ENCODE assay signal across 18 mouse cellular contexts in the genomic region with DNA sequence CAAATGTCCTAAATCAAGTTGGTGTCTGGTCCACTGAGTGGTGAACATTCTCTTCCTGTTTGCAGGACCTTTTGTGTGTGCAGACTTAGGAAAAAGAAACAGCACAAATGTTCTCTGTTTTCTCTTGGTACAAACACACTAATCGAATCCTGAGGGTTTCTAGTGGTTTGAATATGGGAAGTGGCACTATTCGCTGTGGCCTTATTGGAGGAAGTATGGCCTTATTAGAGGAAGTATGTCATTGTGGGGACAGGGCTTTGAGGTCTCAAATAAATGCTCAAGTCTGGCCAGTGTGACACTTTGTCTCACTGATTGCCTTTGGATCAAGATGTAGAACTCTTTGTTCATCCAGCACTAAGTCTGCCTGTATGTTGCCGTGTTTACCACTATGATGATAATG. TPM values are rescaled to one million over a fixed set of nuclear protein-coding genes. Genes with fewer than 3 reads are reported as not detected.
DNase-seq lines count a peak whose midpoint lies in the region; ATAC-seq lines count a peak whose summit lies in the region.
"Had no signal": no experiment of that assay in that cellular context is flagged by ENCODE, and none has a peak within 500 bp of the region (broad histone marks: within the 10 kb centered on the region; RNA-seq: fewer than 3 reads in every experiment).

No protein-coding gene starts in this region.

- peak; percentile 100 for ATAC-seq in granulocyte monocyte progenitor cell, adult 5-6 weeks (replicated peaks; ENCODE audit: poor library complexity, severe bottlenecking)
- peak; percentile 100 for ATAC-seq in megakaryocyte progenitor cell, adult 5-6 weeks (replicated peaks; ENCODE audit: poor library complexity)
- no peak for ATAC-seq in erythroblast, adult 5-6 weeks (replicated peaks; ENCODE audit: low FRiP score, poor library complexity, severe bottlenecking)
- ATAC-seq: activated CD4-positive, CD25-positive, alpha-beta regulatory T cell, adult 4 months; forebrain, embryonic 14.5 days; Patski had no signal

- DNase-seq in 416B (ENCODE audit: low read depth): peak; percentile 36
- DNase-seq in A20 (ENCODE audit: low read depth, low spot score): peak; percentile 46
- DNase-seq in cerebellum, adult 11-12 months: no peak
- DNase-seq in right cerebral cortex, adult 18-20 months: no peak
- no peak for DNase-seq in left cerebral cortex, postnatal 36 days (ENCODE audit: low spot score in 2 of 2)
- DNase-seq: adrenal gland, postnatal 25 days; cerebellum, adult 9-10 months; cerebellum, postnatal 25 days; gastrocnemius, adult 2 months; gastrocnemius, postnatal 25 days; heart, adult 11 months; heart, postnatal 36 days had no signal

- intact Hi-C loops in left cerebral cortex, postnatal 36 days (cut with DNase I): no loop called here

RNA-seq across cellular contexts. Expression of gene Fbxo48, which starts 19.0 kb away (rescaled TPM):
- total RNA-seq in granulocyte monocyte progenitor cell, adult 5-6 weeks (2014; fragmentation: Nextera tagmentation): 6.0 and 7.9 TPM in 2 replicates
- total RNA-seq in granulocyte monocyte progenitor cell, adult 5-6 weeks (2017): 7.3 and 7.4 TPM in 2 replicates
- total RNA-seq in megakaryocyte progenitor cell, adult 5-6 weeks (2015): 7.6 and 12.7 TPM in 2 replicates
- 8.1 and 10.3 TPM in 2 replicates for total RNA-seq in megakaryocyte progenitor cell, adult 5-6 weeks (2017)
- total RNA-seq in erythroblast, adult 5-6 weeks (2015; ENCODE audit: low replicate concordance): 2.3 and 14.6 TPM in 2 replicates
- 9.0 and 11.3 TPM in 2 replicates for total RNA-seq in erythroblast, adult 5-6 weeks (2017; ENCODE audit: low replicate concordance)
- total RNA-seq in left cerebral cortex, postnatal 36 days (2021): 1 to 10 TPM; 1.3 to 1.5 TPM

Comparison
In these comparisons a context has a peak if more than half of its experiments do, and no peak if none do; other contexts are left out.
1. DNase-seq: peak in 416B (single experiment) and A20 (single experiment); none in cerebellum, adult 11-12 months (single experiment), right cerebral cortex, adult 18-20 months (single experiment) and left cerebral cortex, postnatal 36 days (0 of 2).